Mouse (Mus musculus): ENCODE measurements at regions not wholly inside any gene's neighbourhood (a gene's known extent, or its start where the extent isn't known, plus 50 kb on each side); places are given as distances from the start of the nearest gene placed in this dataset.

DNA sequence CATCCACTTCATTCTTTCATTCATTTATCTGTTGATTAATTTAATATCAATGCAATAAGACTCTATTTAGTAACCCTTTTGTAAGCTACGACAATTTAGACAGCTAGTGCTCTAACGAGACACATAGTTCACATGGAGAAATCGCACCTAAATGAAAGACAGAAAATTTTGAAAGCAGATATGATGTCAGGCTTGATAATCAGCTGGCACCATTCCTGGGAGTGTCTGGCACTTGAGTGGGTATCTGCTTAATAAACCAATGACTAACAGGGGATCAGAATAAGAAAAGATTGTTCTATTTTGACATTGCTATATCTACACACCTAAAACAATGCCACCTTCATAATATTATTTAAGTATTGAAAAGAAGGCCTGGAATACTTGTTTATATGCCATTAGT lies 467.4 kb upstream of the Etaa1 start:
- no peak for TF ChIP-seq CTCF (IDR thresholded peaks at IDR 0.05; ENCODE audit: insufficient read depth, low read length)
- TF ChIP-seq POLR2A (IDR thresholded peaks at IDR 0.05; ENCODE audit: borderline replicate concordance, extremely low read depth, low read depth, low read length), result no peak

Data from lung, adult 2 months (tissue).